Mouse (Mus musculus): ENCODE measurements around the gene Mov10l1. TPM values are rescaled to one million over a fixed set of nuclear protein-coding genes. Genes with fewer than 3 reads are reported as not detected.

The Mov10l1 gene
- polyA plus RNA-seq, 1 experiment from 2014 or later, result not detected

DNA sequence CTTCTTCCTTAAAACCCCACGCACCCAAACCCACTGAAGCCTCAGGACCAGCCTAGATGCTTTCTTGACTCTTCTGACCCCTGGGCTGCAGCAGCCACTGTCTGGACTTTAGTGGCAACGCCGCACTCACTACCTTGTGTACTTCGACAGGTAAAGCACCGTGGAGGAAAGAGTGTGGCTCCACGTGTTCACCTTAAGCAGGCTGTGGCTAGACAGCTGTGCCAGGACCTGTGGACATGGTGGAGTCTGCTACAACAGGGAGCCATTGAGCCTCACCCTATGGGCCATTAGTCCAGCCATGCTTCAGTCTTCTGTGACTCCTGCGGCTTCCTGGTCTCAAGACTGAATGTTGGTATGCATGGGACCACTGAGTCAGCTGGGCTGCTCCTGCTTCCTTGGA lies 72.0 kb downstream of the Mov10l1 start:
- H3K27ac ChIP-seq (ENCODE audit: low read depth, low read length), result no peak overlapping the region
- no peaks in the 10 kb centered on the region for H3K27me3 ChIP-seq (ENCODE audit: control insufficient read depth, insufficient read depth, low read length)
- H3K9ac ChIP-seq (replicated peaks; ENCODE audit: low read depth, low read length), result no peak overlapping the region
- H3K4me3 ChIP-seq (ENCODE audit: low read depth, low read length), result no peak overlapping the region
- 87% methylated on average over 7 of the region's 7 CpGs for WGBS
- H3K4me1 ChIP-seq (ENCODE audit: control insufficient read depth, insufficient read depth, low read length), result peaks cover 3% of the 10 kb centered on the region; the same call in 1 of the 2 replicates
- H3K4me2 ChIP-seq (ENCODE audit: low read depth, low read length), result no peak overlapping the region
- no peaks in the 10 kb centered on the region for H3K9me3 ChIP-seq (ENCODE audit: control insufficient read depth, low read length)
- ATAC-seq (ENCODE audit: low read depth), result no peak
- no peaks in the 10 kb centered on the region for H3K36me3 ChIP-seq (ENCODE audit: control insufficient read depth, insufficient read depth, low read length)

DNA sequence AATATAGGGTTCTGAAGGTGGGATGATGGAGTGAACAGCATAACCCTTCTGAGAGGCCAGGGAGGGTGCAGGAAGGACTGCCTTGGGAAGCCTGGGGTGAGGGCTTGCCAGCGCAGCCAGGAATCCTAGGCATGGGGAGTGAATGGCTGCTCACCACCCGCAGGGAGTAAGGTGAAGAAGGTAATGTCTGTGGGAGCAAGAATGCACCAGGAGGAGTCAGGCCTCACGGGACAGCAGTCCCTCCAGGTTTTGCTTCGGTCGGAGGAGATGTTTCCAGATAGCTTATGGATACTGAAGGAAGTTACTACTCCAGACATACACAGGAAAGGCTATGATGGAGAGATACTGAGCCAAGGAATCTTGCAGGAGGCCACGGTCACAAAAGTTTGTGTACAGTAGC lies 76.0 kb downstream of the Mov10l1 start:
- WGBS, result 39% methylated on average over 6 of the region's 6 CpGs
- H3K4me3 ChIP-seq (ENCODE audit: low read depth, low read length), result peak overlapping the region; percentile 67
- peaks cover 11% of the 10 kb centered on the region; the same call in 1 of the 2 replicates for H3K4me1 ChIP-seq (ENCODE audit: control insufficient read depth, insufficient read depth, low read length)
- H3K9ac ChIP-seq (replicated peaks; ENCODE audit: low read depth, low read length), result peak overlapping the region; percentile 79
- H3K4me2 ChIP-seq (ENCODE audit: low read depth, low read length), result peak overlapping the region; percentile 84
- no peaks in the 10 kb centered on the region for H3K36me3 ChIP-seq (ENCODE audit: control insufficient read depth, insufficient read depth, low read length)
- H3K27me3 ChIP-seq (ENCODE audit: control insufficient read depth, insufficient read depth, low read length), result no peaks in the 10 kb centered on the region
- no peaks in the 10 kb centered on the region for H3K9me3 ChIP-seq (ENCODE audit: control insufficient read depth, low read length)
- 0 out of 2 replicates have a peak overlapping the region, but pooled peaks have one; percentile 22 for H3K27ac ChIP-seq (ENCODE audit: low read depth, low read length)
- ATAC-seq (ENCODE audit: low read depth), result no peak

DNA sequence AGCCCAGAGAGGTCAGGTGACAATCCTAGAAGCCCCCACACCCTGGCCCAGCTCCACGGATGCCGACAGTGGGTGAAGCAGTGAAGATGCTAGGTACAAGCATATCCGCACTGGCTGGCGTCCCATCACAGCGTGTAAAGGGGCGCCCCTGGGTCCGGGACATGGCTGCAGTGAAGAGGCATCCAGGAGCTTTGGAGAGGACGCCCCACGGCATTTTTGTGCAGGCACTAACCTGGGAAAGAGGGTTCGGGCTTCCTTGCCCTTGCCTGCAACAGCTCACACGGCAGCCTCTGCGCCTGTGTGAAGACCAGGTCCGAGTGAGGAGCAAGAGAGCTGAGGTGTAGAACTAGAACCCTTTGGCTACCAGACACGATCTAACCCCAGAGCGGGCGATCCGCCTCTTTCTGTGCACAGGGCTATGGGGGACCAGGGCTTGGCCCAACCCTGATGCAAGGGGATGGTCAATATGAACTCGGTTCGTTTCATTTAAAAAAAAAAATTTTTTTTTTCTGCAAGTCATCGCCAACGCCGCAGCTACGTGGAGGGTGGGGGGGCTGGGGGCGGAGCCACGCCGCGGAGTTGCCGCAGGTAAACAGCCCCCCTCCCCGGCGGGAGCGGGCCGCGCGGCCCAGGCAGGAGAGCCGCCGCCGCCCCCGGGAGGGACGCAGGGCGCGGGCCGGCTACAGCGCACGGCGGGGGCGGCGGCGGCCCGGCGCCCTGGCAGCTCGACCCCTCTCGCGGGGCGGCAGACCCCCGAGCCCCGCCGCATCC lies 76.6 kb downstream of the Mov10l1 start, which contains the start of gene Panx2:
Gene Panx2 (plus strand): TSS at position 574 of the 771 bp plus-strand sequence.
- H3K9ac ChIP-seq (replicated peaks; ENCODE audit: low read depth, low read length), result peak within 1 kb of the TSS; percentile 79
- H3K27me3 ChIP-seq (ENCODE audit: control insufficient read depth, insufficient read depth, low read length), result no peaks in the 10 kb centered on the region
- peak; percentile 56 for ATAC-seq (ENCODE audit: low read depth)
- H3K27ac ChIP-seq (ENCODE audit: low read depth, low read length), result peak within 1 kb of the TSS; percentile 62
- WGBS, result 1% methylated on average over 24 of the region's 57 CpGs
- H3K36me3 ChIP-seq (ENCODE audit: control insufficient read depth, insufficient read depth, low read length), result no peaks in the 10 kb centered on the region
- peak within 1 kb of the TSS; percentile 67 for H3K4me3 ChIP-seq (ENCODE audit: low read depth, low read length)
- peak within 1 kb of the TSS; percentile 84 for H3K4me2 ChIP-seq (ENCODE audit: low read depth, low read length)
- no peaks in the 10 kb centered on the region for H3K9me3 ChIP-seq (ENCODE audit: control insufficient read depth, low read length)
- H3K4me1 ChIP-seq (ENCODE audit: control insufficient read depth, insufficient read depth, low read length), result peaks cover 11% of the 10 kb centered on the region; the same call in 1 of the 2 replicates

DNA sequence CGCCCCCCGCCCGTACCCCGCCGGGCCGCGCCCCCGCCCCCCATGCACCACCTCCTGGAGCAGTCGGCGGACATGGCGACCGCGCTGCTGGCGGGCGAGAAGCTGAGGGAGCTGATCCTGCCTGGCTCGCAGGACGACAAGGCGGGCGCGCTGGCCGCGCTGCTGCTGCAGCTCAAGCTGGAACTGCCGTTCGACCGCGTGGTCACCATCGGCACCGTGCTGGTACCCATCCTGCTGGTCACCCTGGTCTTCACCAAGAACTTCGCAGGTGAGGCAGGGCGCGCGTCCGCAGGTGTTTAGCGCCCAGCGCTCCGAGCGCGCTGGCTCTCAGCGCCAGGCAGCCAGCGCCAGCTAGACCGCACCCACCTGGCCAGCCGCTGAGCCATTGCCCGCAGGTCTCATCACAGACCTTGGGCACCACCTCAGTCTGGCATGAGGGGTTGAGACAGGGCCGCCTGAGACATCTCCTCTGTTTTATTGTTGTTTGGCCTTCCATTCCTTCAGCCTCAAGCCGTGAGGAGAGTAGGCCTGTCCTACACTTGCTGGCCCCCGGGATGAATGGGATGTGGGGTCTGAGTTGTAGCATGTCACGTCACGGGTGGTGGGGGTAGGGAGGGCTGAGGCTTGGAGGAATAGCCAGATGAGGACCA lies 77.4 kb downstream of the Mov10l1 start:
- peak overlapping the region; percentile 62 for H3K27ac ChIP-seq (ENCODE audit: low read depth, low read length)
- under 1% methylated on average over 37 of the region's 48 CpGs for WGBS
- H3K4me2 ChIP-seq (ENCODE audit: low read depth, low read length), result peak overlapping the region; percentile 84
- peak overlapping the region; percentile 67 for H3K4me3 ChIP-seq (ENCODE audit: low read depth, low read length)
- 0 out of 2 replicates have a peak, but pooled peaks cover 3% of the 10 kb centered on the region for H3K27me3 ChIP-seq (ENCODE audit: control insufficient read depth, insufficient read depth, low read length)
- peaks cover 11% of the 10 kb centered on the region; the same call in 1 of the 2 replicates for H3K4me1 ChIP-seq (ENCODE audit: control insufficient read depth, insufficient read depth, low read length)
- H3K36me3 ChIP-seq (ENCODE audit: control insufficient read depth, insufficient read depth, low read length), result no peaks in the 10 kb centered on the region
- peak; percentile 68 for ATAC-seq (ENCODE audit: low read depth)
- peak overlapping the region; percentile 79 for H3K9ac ChIP-seq (replicated peaks; ENCODE audit: low read depth, low read length)
- H3K9me3 ChIP-seq (ENCODE audit: control insufficient read depth, low read length), result no peaks in the 10 kb centered on the region

DNA sequence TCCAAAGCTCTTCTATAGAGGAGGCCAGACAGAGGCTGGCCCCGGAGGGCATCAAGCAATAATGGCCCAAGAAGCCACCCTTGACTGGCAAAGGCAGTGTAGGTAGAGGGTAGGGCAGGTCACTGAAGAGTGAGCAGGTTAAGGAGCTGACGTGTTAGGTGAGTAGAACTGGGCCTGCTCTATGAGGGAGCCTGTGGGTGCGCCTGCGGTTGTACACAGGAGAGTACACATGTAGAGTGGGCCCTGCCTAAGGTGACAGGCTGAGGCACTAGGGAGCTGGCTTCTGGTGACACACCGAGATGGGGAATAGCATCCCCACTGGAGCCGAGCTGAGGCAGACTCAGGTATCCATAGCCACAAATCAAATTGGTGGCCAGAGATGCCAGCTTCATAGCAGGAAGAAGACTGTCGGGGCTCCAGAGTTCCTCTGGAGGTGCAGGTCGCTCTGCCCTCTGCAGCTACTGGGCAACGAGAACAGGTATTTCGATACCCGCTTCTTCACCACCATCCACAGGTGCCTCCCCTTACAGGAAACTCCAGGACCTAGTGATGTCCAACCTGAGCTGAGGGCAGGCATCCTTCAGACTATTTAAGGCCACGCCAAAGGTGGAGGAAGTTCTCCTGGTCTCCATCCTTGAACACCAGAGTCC lies 78.2 kb downstream of the Mov10l1 start:
- no peaks in the 10 kb centered on the region for H3K36me3 ChIP-seq (ENCODE audit: control insufficient read depth, insufficient read depth, low read length)
- no peak; the same call in 1 of the 2 replicates for ATAC-seq (ENCODE audit: low read depth)
- H3K27me3 ChIP-seq (ENCODE audit: control insufficient read depth, insufficient read depth, low read length), result 0 out of 2 replicates have a peak, but pooled peaks cover 3% of the 10 kb centered on the region
- H3K9me3 ChIP-seq (ENCODE audit: control insufficient read depth, low read length), result no peaks in the 10 kb centered on the region
- H3K27ac ChIP-seq (ENCODE audit: low read depth, low read length), result no peak overlapping the region
- H3K4me1 ChIP-seq (ENCODE audit: control insufficient read depth, insufficient read depth, low read length), result peaks cover 11% of the 10 kb centered on the region; the same call in 1 of the 2 replicates
- H3K9ac ChIP-seq (replicated peaks; ENCODE audit: low read depth, low read length), result peak overlapping the region; percentile 79
- 90% methylated on average over 12 of the region's 12 CpGs for WGBS
- H3K4me3 ChIP-seq (ENCODE audit: low read depth, low read length), result peak overlapping the region; percentile 67
- H3K4me2 ChIP-seq (ENCODE audit: low read depth, low read length), result peak overlapping the region; percentile 84

DNA sequence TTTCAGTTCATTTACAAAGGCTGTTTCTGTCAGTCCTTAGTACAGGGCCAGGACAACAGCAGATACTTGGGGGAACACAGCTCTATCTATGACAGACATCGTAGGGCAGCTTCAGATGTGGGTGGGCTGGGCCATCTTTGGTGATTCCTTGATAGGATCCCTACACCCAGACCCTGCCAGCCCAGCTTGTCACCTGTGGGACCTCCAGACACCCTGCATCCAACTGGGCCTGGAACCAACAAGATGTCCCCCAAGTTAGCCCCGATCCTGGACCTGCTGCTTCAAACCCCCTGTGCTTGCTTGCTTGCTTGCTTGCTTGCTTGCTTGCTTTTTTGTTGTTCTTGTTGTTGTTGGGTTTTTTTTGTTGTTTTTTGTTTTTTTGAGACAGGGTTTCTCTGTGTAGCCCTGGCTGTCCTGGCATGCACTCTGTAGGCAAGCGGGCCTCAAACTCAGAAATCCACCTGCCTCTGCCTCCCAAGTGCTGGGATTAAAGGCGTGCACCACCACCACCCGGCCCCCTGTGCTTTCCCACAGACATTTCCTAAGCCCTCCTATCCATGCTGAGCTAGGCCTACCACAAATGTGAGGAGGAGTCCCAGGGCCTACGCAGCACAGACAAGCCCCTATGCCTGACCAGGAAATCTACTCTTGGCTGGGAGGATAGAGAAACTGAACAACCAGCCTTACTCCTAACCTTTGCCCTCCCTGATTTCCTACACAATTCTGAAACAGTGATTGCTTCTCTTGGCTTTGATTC lies 79.2 kb downstream of the Mov10l1 start:
- Histone ChIP-seq H3K9ac (replicated peaks; ENCODE audit: low read depth, low read length) (no peak overlapping the region), H3K27ac (ENCODE audit: low read depth, low read length) (no peak overlapping the region), H3K27me3 (ENCODE audit: control insufficient read depth, insufficient read depth, low read length) (peaks cover 9% of the 10 kb centered on the region; the same call in 1 of the 2 replicates), H3K4me1 (ENCODE audit: control insufficient read depth, insufficient read depth, low read length) (peaks cover 11% of the 10 kb centered on the region; the same call in 1 of the 2 replicates), H3K9me3 (ENCODE audit: control insufficient read depth, low read length) (no peaks in the 10 kb centered on the region), H3K36me3 (ENCODE audit: control insufficient read depth, insufficient read depth, low read length) (no peaks in the 10 kb centered on the region), H3K4me2 (ENCODE audit: low read depth, low read length) (no peak overlapping the region), H3K4me3 (ENCODE audit: low read depth, low read length) (no peak overlapping the region)
- 89% methylated on average over 6 of the region's 6 CpGs for WGBS
- ATAC-seq (ENCODE audit: low read depth), result no peak

DNA sequence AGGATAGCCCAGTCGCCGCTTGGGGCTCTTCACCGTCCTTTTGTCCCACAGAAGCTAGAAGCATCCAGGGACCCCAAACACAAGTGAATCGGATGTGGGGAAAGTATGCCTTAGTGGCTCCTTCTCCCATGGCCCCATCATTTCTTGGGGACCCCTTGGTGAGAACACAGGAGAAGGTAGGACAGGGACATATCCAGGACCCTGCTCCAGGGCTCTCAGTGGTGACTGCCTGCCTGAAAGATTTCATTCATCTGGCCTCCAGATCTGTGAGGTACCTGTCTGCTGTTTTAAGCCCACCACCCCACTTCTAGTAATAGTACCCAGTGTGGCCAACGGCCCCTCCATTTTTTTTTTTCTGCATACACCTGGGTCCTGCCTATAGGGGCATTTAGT lies 79.8 kb downstream of the Mov10l1 start:
- Histone ChIP-seq H3K27ac (ENCODE audit: low read depth, low read length) (no peak overlapping the region), H3K4me1 (ENCODE audit: control insufficient read depth, insufficient read depth, low read length) (peaks cover 11% of the 10 kb centered on the region; the same call in 1 of the 2 replicates), H3K36me3 (ENCODE audit: control insufficient read depth, insufficient read depth, low read length) (no peaks in the 10 kb centered on the region), H3K9ac (replicated peaks; ENCODE audit: low read depth, low read length) (no peak overlapping the region), H3K9me3 (ENCODE audit: control insufficient read depth, low read length) (no peaks in the 10 kb centered on the region), H3K4me2 (ENCODE audit: low read depth, low read length) (no peak overlapping the region), H3K4me3 (ENCODE audit: low read depth, low read length) (no peak overlapping the region), H3K27me3 (ENCODE audit: control insufficient read depth, insufficient read depth, low read length) (peaks cover 12% of the 10 kb centered on the region)
- WGBS, result 89% methylated on average over 5 of the region's 5 CpGs
- no peak for ATAC-seq (ENCODE audit: low read depth)

DNA sequence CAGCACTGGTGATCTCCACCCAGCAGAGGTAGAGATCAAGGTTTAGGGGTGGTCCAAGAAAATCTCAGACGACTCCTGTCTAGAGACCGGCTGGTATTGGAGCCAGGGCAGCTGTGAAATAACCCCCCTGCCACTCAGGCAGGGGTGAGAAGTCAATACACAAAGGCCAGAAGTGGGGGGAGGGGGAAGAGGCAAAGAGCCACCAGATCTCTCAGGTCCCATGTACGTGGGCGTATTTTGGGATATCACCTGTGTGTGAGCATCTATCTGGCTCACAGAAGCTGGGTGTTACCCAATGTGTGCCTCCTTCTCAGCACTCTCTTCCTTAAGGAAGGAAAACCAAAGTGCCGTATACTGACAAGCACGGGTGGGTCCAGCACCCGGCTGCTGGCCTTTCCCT lies 80.3 kb downstream of the Mov10l1 start:
- Histone ChIP-seq H3K4me3 (ENCODE audit: low read depth, low read length) (no peak overlapping the region), H3K9me3 (ENCODE audit: control insufficient read depth, low read length) (no peaks in the 10 kb centered on the region), H3K27ac (ENCODE audit: low read depth, low read length) (no peak overlapping the region), H3K36me3 (ENCODE audit: control insufficient read depth, insufficient read depth, low read length) (0 out of 2 replicates have a peak, but pooled peaks cover 2% of the 10 kb centered on the region), H3K4me2 (ENCODE audit: low read depth, low read length) (no peak overlapping the region), H3K4me1 (ENCODE audit: control insufficient read depth, insufficient read depth, low read length) (peaks cover 11% of the 10 kb centered on the region; the same call in 1 of the 2 replicates), H3K9ac (replicated peaks; ENCODE audit: low read depth, low read length) (no peak overlapping the region), H3K27me3 (ENCODE audit: control insufficient read depth, insufficient read depth, low read length) (peaks cover 12% of the 10 kb centered on the region)
- no peak for ATAC-seq (ENCODE audit: low read depth)
- 85% methylated on average over 7 of the region's 7 CpGs for WGBS
